In the genomic region with DNA sequence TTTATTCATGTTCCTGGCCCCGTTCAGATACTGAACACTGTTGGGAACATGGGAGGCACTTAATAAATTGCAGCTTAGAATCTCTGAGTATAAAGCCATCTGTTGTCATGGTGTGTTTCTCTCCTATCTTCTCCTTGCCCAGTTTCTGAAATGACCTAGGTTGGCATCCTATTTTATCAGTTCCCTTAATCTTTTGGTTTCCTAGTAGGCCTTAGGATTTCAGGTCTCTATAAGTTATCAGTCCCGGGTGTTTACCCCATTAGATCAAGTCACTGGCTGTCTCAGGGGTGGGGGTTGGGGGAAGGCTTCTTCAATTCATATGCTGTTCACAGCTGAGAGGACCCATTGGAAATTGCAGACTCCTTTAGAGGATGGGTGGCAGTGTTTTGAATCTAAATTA, we compare ENCODE assay signal across 8 mouse cellular contexts. TPM values are rescaled to one million over a fixed set of nuclear protein-coding genes. Genes with fewer than 3 reads are reported as not detected.
A peak's percentile ranks its signal among the peaks of the same experiment; 100 is the strongest.
DNase-seq lines count a peak whose midpoint lies in the region; ATAC-seq and TF ChIP-seq lines count a peak whose summit lies in the region.

No protein-coding gene starts in this region.

- H3K27me3 ChIP-seq in testis, adult 2 months (ENCODE audit: control insufficient read depth, insufficient read depth, low read length), result no peaks in the 10 kb centered on the region
- no peaks in the 10 kb centered on the region for H3K27me3 ChIP-seq in liver, embryonic 15.5 days
- H3K27me3 ChIP-seq in kidney, adult 2 months (replicated peaks; ENCODE audit: control insufficient read depth, insufficient read depth, low read length), result no peaks in the 10 kb centered on the region

- peak overlapping the region; percentile 6; the same call in 1 of the 2 replicates for H3K27ac ChIP-seq in testis, adult 2 months (ENCODE audit: control insufficient read depth, insufficient read depth, low read depth, low read length)
- 0 out of 2 replicates have a peak overlapping the region, but pooled peaks have one; percentile 73 for H3K27ac ChIP-seq in liver, embryonic 15.5 days (replicated peaks)
- H3K27ac ChIP-seq in kidney, adult 2 months (ENCODE audit: insufficient read depth, low read depth, low read length), result no peak overlapping the region

- H3K4me3 ChIP-seq in testis, adult 2 months (ENCODE audit: control insufficient read depth, low read depth, low read length), result peak overlapping the region; percentile 99; the same call in 1 of the 2 replicates
- H3K4me3 ChIP-seq in liver, embryonic 15.5 days (replicated peaks), result peak overlapping the region; percentile 94
- H3K4me3 ChIP-seq in kidney, adult 2 months (ENCODE audit: insufficient read depth, low read depth, low read length), result no peak overlapping the region

- peak; percentile 12 to 18 for DNase-seq in cerebellum, postnatal 10 days
- DNase-seq in cerebellum, adult 11-12 months, result no peak
- DNase-seq in testis, postnatal 10 days (ENCODE audit: low spot score), result no peak
- DNase-seq in urinary bladder, postnatal 10 days (ENCODE audit: low spot score), result no peak
- no peak for DNase-seq in kidney, adult 18-20 months
- DNase-seq in kidney, adult 2 months, result no peak

- TF ChIP-seq POLR2A in testis, adult 2 months (IDR thresholded peaks at IDR 0.05; ENCODE audit: control insufficient read depth, low read depth, low read length), result no peak
- TF ChIP-seq POLR2A in kidney, adult 2 months (IDR thresholded peaks at IDR 0.05; ENCODE audit: low read depth, low read length), result no peak

- TF ChIP-seq CTCF in testis, adult 2 months (IDR thresholded peaks at IDR 0.05; ENCODE audit: control insufficient read depth, insufficient read depth, insufficient replicate concordance, low read depth, low read length), result no peak
- no peak for TF ChIP-seq CTCF in kidney, adult 2 months (conservative IDR thresholded peaks at IDR 0.05; ENCODE audit: insufficient read depth, insufficient read length, low read depth, low read length)

- H3K9me3 ChIP-seq in liver, embryonic 15.5 days (replicated peaks), result no peaks in the 10 kb centered on the region

- ATAC-seq in liver, embryonic 15.5 days (ENCODE audit: insufficient read depth), result no peak

- no peaks in the 10 kb centered on the region for H3K36me3 ChIP-seq in testis, adult 2 months (ENCODE audit: control insufficient read depth, insufficient read depth, low read length)
- H3K36me3 ChIP-seq in liver, embryonic 15.5 days (replicated peaks), result peaks cover 10% of the 10 kb centered on the region; the same call in 1 of the 2 replicates
- no peaks in the 10 kb centered on the region for H3K36me3 ChIP-seq in kidney, adult 2 months (ENCODE audit: control insufficient read depth, insufficient read depth, low read length)

- 38% methylated on average over 2 of the region's 2 CpGs for WGBS in liver, embryonic 15.5 days (ENCODE audit: insufficient replicate concordance)
- 31% methylated on average over 2 of the region's 2 CpGs for WGBS in kidney, adult 2 months

- H3K4me1 ChIP-seq in testis, adult 2 months (ENCODE audit: control insufficient read depth, insufficient read depth, low read length), result peaks cover 5% of the 10 kb centered on the region
- H3K4me1 ChIP-seq in liver, embryonic 15.5 days (replicated peaks), result peaks cover 32% of the 10 kb centered on the region
- H3K4me1 ChIP-seq in kidney, adult 2 months (ENCODE audit: control insufficient read depth, insufficient read depth, low read length), result peaks cover 6% of the 10 kb centered on the region; the same call in 1 of the 2 replicates

- peak overlapping the region; percentile 93 for H3K9ac ChIP-seq in liver, embryonic 15.5 days

- peak overlapping the region; percentile 85 for H3K4me2 ChIP-seq in liver, embryonic 15.5 days

RNA-seq across cellular contexts. Expression of a gene that starts 1.0 kb away (rescaled TPM):
- polyA plus RNA-seq in testis, adult 2 months (2012; rRNA removed), result 4.0 and 4.4 TPM in 2 replicates
- polyA plus RNA-seq in liver, embryonic 15.5 days (2015; fragmentation: Nextera tagmentation; extraction: Ambion mirVana), result 0.10 TPM in 1 of 2 replicates, not detected in the other
- polyA plus RNA-seq in kidney, adult 2 months (2012; rRNA removed), result not detected in 2 replicates

RNA-seq across cellular contexts. Expression of a gene that starts 1.2 kb away (rescaled TPM):
- 147 and 153 TPM in 2 replicates for polyA plus RNA-seq in testis, adult 2 months (2012; rRNA removed)
- polyA plus RNA-seq in liver, embryonic 15.5 days (2015; fragmentation: Nextera tagmentation; extraction: Ambion mirVana), result 54.2 and 55.3 TPM in 2 replicates
- 123 and 141 TPM in 2 replicates for polyA plus RNA-seq in kidney, adult 2 months (2012; rRNA removed)

RNA-seq across cellular contexts. Expression of a gene that starts 29.2 kb away (rescaled TPM):
- polyA plus RNA-seq in testis, adult 2 months (2012; rRNA removed), result 65.6 and 71.7 TPM in 2 replicates
- 185 and 195 TPM in 2 replicates for polyA plus RNA-seq in liver, embryonic 15.5 days (2015; fragmentation: Nextera tagmentation; extraction: Ambion mirVana)
- 184 and 193 TPM in 2 replicates for polyA plus RNA-seq in kidney, adult 2 months (2012; rRNA removed)

RNA-seq across cellular contexts. Expression of a gene that starts 42.0 kb away (rescaled TPM):
- 130 and 143 TPM in 2 replicates for polyA plus RNA-seq in testis, adult 2 months (2012; rRNA removed)
- polyA plus RNA-seq in liver, embryonic 15.5 days (2015; fragmentation: Nextera tagmentation; extraction: Ambion mirVana), result not detected in 2 replicates
- not detected in 2 replicates for polyA plus RNA-seq in kidney, adult 2 months (2012; rRNA removed)

RNA-seq across cellular contexts. Expression of a gene that starts 52.3 kb away (rescaled TPM):
- 90.9 and 99.6 TPM in 2 replicates for polyA plus RNA-seq in testis, adult 2 months (2012; rRNA removed)
- polyA plus RNA-seq in liver, embryonic 15.5 days (2015; fragmentation: Nextera tagmentation; extraction: Ambion mirVana), result not detected in 2 replicates
- polyA plus RNA-seq in kidney, adult 2 months (2012; rRNA removed), result not detected in 2 replicates

Comparison
In these comparisons a context has a peak if more than half of its experiments do, and no peak if none do; other contexts are left out.
1. DNase-seq: peak in cerebellum, postnatal 10 days (2 of 2); none in cerebellum, adult 11-12 months (single experiment), testis, postnatal 10 days (single experiment), urinary bladder, postnatal 10 days (single experiment), kidney, adult 18-20 months (single experiment) and kidney, adult 2 months (single experiment).